Mouse (Mus musculus) myocyte (in vitro differentiated cells): ENCODE data around the gene Dpep3.

Experiments used
- CEBPB ChIP-seq: IDR thresholded peaks from 2 replicates; pipeline ENCODE4 v1.6.1; 2011; ENCODE audit warnings: mild to moderate bottlenecking, moderate library complexity; ENCODE audit not compliant: poor library complexity, insufficient read depth, severe bottlenecking
- E2F4 ChIP-seq: IDR thresholded peaks from one replicate; pipeline ENCODE4 v1.6.1; 2011; ENCODE audit warnings: mild to moderate bottlenecking, control low read depth, moderate library complexity; ENCODE audit not compliant: insufficient read depth
- MAX ChIP-seq: IDR thresholded peaks from one replicate; pipeline ENCODE4 v1.6.1; 2011; ENCODE audit warnings: low read depth, mild to moderate bottlenecking, control low read depth
- MYOD1 ChIP-seq, 3 experiments: IDR thresholded peaks; one replicate each; pipeline ENCODE4 v1.6.1; 2011; ENCODE audit warnings: control low read depth in 2 of 3, low read depth in 2 of 3, mild to moderate bottlenecking in 2 of 3, moderate library complexity in 1 of 3; ENCODE audit not compliant: insufficient read length in 2 of 3, control insufficient read depth in 1 of 3
- MYOG ChIP-seq, 3 experiments: IDR thresholded peaks; one replicate each; pipeline ENCODE4 v1.6.1; 2011; ENCODE audit warnings: control low read depth in 2 of 3, low read depth in 2 of 3, mild to moderate bottlenecking in 2 of 3; ENCODE audit not compliant: insufficient read length in 2 of 3, control insufficient read depth in 1 of 3, insufficient read depth in 1 of 3
- POLR2A ChIP-seq: IDR thresholded peaks from one replicate; pipeline ENCODE4 v1.6.1; 2011; ENCODE audit warnings: low read depth, mild to moderate bottlenecking, control low read depth, moderate library complexity; ENCODE audit not compliant: insufficient read length
- POLR2AphosphoS2 ChIP-seq: IDR thresholded peaks from one replicate; pipeline ENCODE4 v1.6.1; 2011; ENCODE audit warnings: low read depth, control low read depth; ENCODE audit not compliant: insufficient read length
- SRF ChIP-seq: IDR thresholded peaks from one replicate; pipeline ENCODE4 v1.6.1; 2011; ENCODE audit warnings: low read depth; ENCODE audit not compliant: control insufficient read depth, insufficient read length
- TCF12 ChIP-seq: IDR thresholded peaks from one replicate; pipeline ENCODE4 v1.6.1; 2011; ENCODE audit warnings: mild to moderate bottlenecking, control low read depth; ENCODE audit not compliant: poor library complexity, insufficient read depth, severe bottlenecking
- USF1 ChIP-seq: IDR thresholded peaks from one replicate; pipeline ENCODE4 v1.6.1; 2011; ENCODE audit warnings: low read depth, mild to moderate bottlenecking, control low read depth, moderate library complexity

DNA sequence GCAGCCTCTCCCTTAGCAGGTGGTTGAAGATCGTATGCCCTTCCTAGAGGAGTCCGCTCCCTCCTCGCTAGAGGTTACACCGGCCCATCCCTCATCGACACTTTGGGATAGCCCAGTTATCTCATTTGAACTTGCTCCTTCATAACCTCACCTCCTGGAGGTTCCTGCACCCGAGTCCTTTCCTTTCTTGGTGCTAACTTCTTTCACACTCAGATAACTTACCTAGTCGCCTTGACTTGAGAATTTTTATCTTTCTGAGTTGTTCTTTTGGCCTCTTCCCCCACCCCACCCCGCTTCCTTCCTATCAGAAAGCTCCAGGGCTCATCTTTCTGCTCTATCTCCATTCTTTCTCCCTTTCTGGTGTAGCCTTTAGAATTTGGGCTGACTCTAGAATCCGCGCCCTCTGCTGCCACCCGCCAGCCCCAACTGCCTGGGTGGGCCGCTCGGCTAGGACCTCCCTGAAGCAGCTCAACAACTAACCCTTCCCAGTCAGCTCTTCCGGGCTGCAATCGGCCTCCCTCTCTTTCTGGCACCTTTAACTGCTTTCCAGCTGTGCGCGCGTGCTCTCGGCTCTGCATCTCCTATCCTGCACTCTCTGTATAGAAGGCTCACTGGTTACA, 12.4 kb downstream of the Dpep3 start:
- no peak for TF ChIP-seq USF1
- no peak for TF ChIP-seq POLR2A
- TF ChIP-seq TCF12 = no peak
- TF ChIP-seq E2F4 = no peak
- no peak for TF ChIP-seq MYOD1 (IDR thresholded peaks at IDR 0.05; ENCODE audit: control insufficient read depth in 1 of 3, insufficient read length in 2 of 3, low read depth in 2 of 3)
- TF ChIP-seq CEBPB = no peak
- TF ChIP-seq POLR2AphosphoS2 = no peak
- no peak for TF ChIP-seq MAX
- TF ChIP-seq MYOG (IDR thresholded peaks at IDR 0.05; ENCODE audit: control insufficient read depth in 1 of 3, insufficient read depth in 1 of 3, insufficient read length in 2 of 3, low read depth in 2 of 3) = no peak
- no peak for TF ChIP-seq SRF
